Mouse (Mus musculus) forebrain, embryonic 11.5 days (tissue): ENCODE results near the gene Gm17660. TPM values are rescaled to one million over a fixed set of nuclear protein-coding genes. Genes with fewer than 3 reads are reported as not detected.

Source experiments
- ATAC-seq: fragments of 200-750 bp; cut with Nextera tagmentation; replicated peaks from 2 replicates; pipeline ENCODE4 v1.8.0; 2017; ENCODE audit warnings: moderate TSS enrichment; ENCODE audit not compliant: low FRiP score
- DNase-seq: peaks from one replicate; pipeline ENCODE4 v3.0.0-alpha.2; 2017; ENCODE audit warnings: low spot score
- H3K27ac ChIP-seq: fragments of 300-500 bp; sonication (generic); 2 replicates; pipeline ENCODE4 v1.5.1; 2014; ENCODE audit warnings: low read depth, low read length
- H3K27me3 ChIP-seq: fragments of 300-500 bp; sonication (generic); 2 replicates; pipeline ENCODE4 v1.6.1; 2014; ENCODE audit warnings: mild to moderate bottlenecking, low read length, mixed read lengths; ENCODE audit not compliant: control insufficient read depth, insufficient read depth
- H3K36me3 ChIP-seq: fragments of 300-500 bp; sonication (generic); 2 replicates; pipeline ENCODE4 v1.6.1; 2014; ENCODE audit warnings: mild to moderate bottlenecking, low read length, moderate library complexity, mixed read lengths; ENCODE audit not compliant: control insufficient read depth, insufficient read depth
- H3K4me1 ChIP-seq: fragments of 300-500 bp; sonication (generic); replicated peaks from 2 replicates; pipeline ENCODE4 v1.6.1; 2014; ENCODE audit warnings: low read length, mixed read lengths; ENCODE audit not compliant: control insufficient read depth, insufficient read depth
- H3K4me2 ChIP-seq: fragments of 300-500 bp; sonication (generic); 2 replicates; pipeline ENCODE4 v1.6.1; 2014; ENCODE audit warnings: low read depth, mild to moderate bottlenecking, low read length, moderate library complexity, mixed read lengths; ENCODE audit not compliant: severe bottlenecking
- H3K4me3 ChIP-seq: fragments of 300-500 bp; sonication (generic); 2 replicates; pipeline ENCODE4 v1.5.1; 2014; ENCODE audit warnings: low read depth, low read length
- H3K9ac ChIP-seq: fragments of 300-500 bp; sonication (generic); 2 replicates; pipeline ENCODE4 v1.6.1; 2014; ENCODE audit warnings: low read length
- H3K9me3 ChIP-seq: fragments of 300-500 bp; sonication (generic); 2 replicates; pipeline ENCODE4 v1.6.1; 2016; ENCODE audit warnings: low read length, mixed read lengths; ENCODE audit not compliant: control insufficient read depth
- WGBS: fragments of 180-500 bp; shearing (Covaris S2); extraction: QIAGEN DNeasy Blood & Tissue Kit; methylation state at CpG from one replicate; pipeline ENCODE4 v1.1.7; 2014; 5-methylcytosine and 5-hydroxymethylcytosine counted together
- polyA plus RNA-seq: library from polyadenylated mRNA; unstranded; fragments of >200 nt; fragmentation: Nextera tagmentation; extraction: Ambion mirVana; gene quantifications from 2 replicates; pipeline ENCODE4 v1.2.1, GENCODE M21; 2014

Gene Gm17660
- polyA plus RNA-seq, result not detected in 2 replicates

DNA sequence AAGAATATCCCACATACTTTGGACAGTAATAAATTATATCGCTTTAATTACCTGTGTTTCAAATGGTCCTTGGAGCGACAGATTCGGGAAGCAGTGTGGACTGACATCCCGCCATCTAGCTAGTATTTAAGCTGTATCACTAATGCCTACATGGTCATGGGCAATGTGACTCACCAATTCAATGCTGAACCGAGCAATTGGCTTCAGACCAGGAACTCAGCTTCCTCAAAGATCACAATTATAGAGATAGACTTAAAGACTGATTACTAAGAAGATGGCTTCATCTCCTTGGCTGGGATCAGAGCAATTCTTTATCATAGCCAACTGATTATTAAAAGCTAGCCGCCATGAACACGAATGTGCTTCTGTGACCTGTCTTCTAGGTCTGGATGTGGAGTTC lies at the start of gene Gm17660:
Gene Gm17660 (minus strand): TSS at position 101 of the 400 bp plus-strand sequence.
- Histone ChIP-seq H3K9ac (no peak within 1 kb of the TSS), H3K36me3 (no peaks in the 10 kb centered on the region), H3K27ac (no peak within 1 kb of the TSS), H3K4me3 (no peak within 1 kb of the TSS), H3K9me3 (no peaks in the 10 kb centered on the region), H3K27me3 (no peaks in the 10 kb centered on the region), H3K4me1 (peaks cover 4% of the 10 kb centered on the region), H3K4me2 (no peak within 1 kb of the TSS)
- ATAC-seq, result no peak
- DNase-seq, result no peak
- WGBS, result 93% methylated on average over 7 of the region's 7 CpGs

DNA sequence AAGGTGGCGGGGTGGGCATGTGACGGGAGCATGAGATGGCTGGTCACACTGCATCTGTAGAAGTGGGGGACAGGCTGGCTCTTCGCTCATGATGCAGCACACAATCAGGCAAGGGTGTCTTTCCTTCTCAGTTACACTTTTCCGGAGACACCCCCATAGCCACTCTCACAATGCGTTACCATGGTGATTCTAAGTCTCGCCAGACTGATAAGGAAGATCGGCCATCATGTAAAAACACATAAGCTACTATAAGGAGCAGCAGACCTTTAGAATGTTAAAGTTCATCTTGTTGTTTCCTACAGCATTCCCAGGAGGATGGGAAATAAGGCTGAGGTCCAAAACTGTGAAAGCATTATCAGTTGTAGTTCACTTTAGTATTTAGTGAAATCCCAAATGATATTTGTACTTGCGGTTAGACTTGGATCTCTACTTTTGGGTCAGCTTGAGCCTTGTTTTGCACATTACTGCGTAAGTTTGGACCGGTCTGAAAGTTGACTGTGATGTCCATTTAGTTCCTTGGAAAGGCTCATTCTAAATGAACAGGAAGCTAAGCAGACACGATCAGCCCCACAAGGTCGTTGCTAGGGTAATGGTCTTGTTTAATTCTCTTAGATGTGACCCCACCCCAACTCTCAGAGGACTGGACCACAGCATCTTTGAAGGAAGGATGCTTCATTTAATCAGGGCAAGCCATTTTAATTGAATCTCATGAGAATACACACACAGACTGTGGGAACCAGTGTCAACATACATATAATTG lies 49.3 kb upstream of the Gm17660 start:
- DNase-seq (no peak), ATAC-seq (no peak)
- Histone ChIP-seq H3K9ac (no peak overlapping the region), H3K4me3 (no peak overlapping the region), H3K4me1 (no peaks in the 10 kb centered on the region), H3K4me2 (no peak overlapping the region), H3K27ac (no peak overlapping the region), H3K27me3 (no peaks in the 10 kb centered on the region), H3K9me3 (no peaks in the 10 kb centered on the region), H3K36me3 (no peaks in the 10 kb centered on the region)
- WGBS, result 87% methylated on average over 12 of the region's 12 CpGs

DNA sequence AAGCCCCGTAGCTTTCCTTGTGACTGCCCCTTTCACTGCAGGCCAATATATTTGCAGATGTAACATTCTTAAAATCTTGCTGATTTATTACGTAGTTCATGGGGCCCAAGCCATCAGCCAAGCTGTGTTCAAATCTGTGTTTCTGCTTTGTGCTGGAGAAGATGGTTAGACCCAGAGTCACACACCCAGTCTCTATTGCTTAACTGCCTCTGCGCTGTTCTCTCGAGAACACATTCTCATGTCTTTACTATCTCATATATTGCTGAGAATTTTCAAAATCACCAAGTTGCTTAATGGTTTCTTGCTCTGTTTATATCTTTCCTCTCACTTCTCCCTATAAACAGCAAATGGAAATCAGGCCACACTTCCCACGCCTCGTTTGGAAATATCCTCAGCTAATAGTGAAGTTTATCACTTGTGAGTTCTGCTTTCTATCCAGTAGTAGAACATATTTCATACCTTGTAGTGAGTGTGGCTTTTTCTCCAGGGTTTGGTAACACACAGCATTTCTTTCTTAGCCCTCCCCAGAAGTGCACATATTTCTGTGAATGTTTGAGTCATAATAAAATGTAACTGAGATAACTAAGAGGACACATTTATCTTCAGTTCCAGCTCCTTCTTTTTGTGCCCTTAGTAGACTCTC lies 46.7 kb upstream of the Gm17660 start:
- DNase-seq (no peak), ATAC-seq (no peak)
- no peaks in the 10 kb centered on the region for H3K4me1 ChIP-seq
- H3K27me3 ChIP-seq, result no peaks in the 10 kb centered on the region
- 91% methylated on average over 6 of the region's 6 CpGs for WGBS
- H3K27ac ChIP-seq, result no peak overlapping the region
- H3K4me2 ChIP-seq, result no peak overlapping the region
- no peak overlapping the region for H3K9ac ChIP-seq
- no peaks in the 10 kb centered on the region for H3K36me3 ChIP-seq
- H3K4me3 ChIP-seq, result no peak overlapping the region
- no peaks in the 10 kb centered on the region for H3K9me3 ChIP-seq

DNA sequence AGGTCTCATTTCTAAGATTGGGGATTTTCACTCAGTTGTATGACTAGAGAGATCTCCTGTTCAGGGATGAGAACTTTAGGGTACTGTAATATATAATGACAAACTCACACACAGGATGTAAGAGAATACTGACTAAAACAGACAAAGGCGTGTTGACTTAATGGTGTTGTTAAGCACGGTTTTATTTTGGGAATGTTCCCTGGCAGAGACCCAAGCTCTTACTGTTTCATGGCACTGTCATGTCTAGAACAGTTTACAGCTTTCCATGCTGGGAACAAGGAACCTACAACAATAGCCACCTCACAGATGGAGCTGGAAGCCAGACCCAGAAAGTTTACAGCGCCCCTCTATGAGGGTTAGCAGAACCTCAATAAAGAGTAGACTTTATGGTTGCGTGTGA lies 38.5 kb upstream of the Gm17660 start:
- H3K4me1 ChIP-seq, result peaks cover 20% of the 10 kb centered on the region
- ATAC-seq, result no peak
- no peaks in the 10 kb centered on the region for H3K9me3 ChIP-seq
- no peak for DNase-seq
- no peaks in the 10 kb centered on the region for H3K27me3 ChIP-seq
- no peak overlapping the region for H3K4me3 ChIP-seq
- H3K9ac ChIP-seq, result no peak overlapping the region
- H3K4me2 ChIP-seq, result no peak overlapping the region
- H3K27ac ChIP-seq, result no peak overlapping the region
- 96% methylated on average over 4 of the region's 4 CpGs for WGBS
- H3K36me3 ChIP-seq, result no peaks in the 10 kb centered on the region

DNA sequence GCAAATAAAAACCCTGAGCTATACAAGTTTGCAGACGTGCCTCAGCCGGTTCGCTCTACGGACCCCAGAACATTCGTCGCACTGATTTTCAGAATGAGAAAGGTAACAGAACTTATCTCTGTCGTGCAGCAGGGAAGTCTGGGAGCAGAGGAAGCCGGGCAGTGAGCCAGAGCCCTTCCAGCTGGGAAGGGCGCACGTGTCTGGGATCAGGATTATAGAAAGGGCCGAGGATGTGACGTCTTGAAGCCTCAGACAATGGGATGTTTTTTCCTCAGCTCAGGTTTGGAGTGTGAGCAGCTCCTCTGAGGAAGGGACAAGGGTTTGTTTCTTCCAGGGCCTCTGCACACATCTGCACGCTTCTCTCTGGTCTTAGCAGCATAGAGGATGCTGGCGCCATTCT lies 37.7 kb upstream of the Gm17660 start:
- Histone ChIP-seq H3K9me3 (no peaks in the 10 kb centered on the region), H3K9ac (no peak overlapping the region), H3K36me3 (no peaks in the 10 kb centered on the region), H3K27me3 (no peaks in the 10 kb centered on the region), H3K27ac (no peak overlapping the region), H3K4me2 (no peak overlapping the region), H3K4me3 (no peak overlapping the region), H3K4me1 (peaks cover 26% of the 10 kb centered on the region)
- 67% methylated on average over 14 of the region's 14 CpGs for WGBS
- ATAC-seq, result no peak
- DNase-seq, result no peak

DNA sequence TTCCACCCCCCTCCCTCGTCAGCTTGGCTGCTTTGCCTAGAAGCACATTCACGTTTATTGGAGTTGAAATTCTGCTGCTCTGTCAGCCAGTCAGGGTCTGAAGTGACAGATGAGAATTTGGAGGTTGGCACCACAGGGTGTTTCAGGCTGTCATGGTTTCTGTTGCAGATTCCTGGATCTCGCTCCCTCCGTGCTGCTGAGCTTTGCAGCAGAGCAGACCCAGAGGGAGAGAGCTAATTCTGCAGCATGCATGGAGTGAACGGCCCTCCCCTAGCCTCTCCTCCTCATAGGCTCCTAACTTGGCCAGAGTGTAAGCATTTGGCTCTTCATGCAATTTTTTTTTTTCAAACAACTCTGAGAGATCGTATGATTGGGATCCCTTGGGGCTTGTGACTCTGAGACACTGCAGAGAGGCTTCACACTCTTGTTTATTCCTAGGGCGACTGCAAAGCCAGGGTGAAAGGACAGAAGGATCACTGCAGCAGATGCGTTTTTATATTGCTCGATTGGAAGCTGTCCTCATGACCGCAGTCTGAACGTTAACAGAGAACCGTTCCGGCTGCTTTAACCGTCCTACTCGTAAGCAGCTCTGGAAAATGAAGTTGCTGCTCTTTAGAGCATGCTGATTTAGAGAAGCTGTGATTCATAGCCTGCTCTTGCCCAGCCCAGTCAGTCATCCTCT lies 36.2 kb upstream of the Gm17660 start, which contains the start of gene Sparcl1:
Gene Sparcl1 (minus strand): TSS at position 243 of the 682 bp plus-strand sequence.
- WGBS, result 37% methylated on average over 15 of the region's 15 CpGs

DNA sequence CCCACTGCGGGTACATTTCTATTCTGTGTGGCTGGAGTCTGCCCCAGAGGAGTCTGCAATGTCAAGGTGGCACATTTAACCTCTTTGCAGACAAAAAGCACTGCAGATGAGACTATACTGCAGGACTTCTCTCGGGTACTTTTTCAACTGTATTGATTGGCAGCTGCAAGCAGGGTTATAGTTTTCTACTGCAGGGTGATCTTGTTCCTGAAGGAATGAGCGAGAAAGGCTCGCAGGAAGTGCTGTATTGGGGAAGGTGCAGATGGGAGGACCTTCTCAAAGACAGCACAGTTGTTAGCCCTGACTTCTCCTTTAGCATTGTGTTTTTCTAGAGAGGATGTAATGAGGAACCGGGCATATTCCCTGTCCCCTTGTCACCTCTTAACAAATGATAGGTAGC lies 35.1 kb upstream of the Gm17660 start:
- WGBS, result 32% methylated on average over 5 of the region's 5 CpGs
- DNase-seq, result no peak
- no peaks in the 10 kb centered on the region for H3K27me3 ChIP-seq

More for the DNA sequence above, 36.2 kb upstream of the Gm17660 start, which contains the start of gene Sparcl1:
- Histone ChIP-seq H3K36me3 (no peaks in the 10 kb centered on the region), H3K9me3 (no peaks in the 10 kb centered on the region), H3K4me2 (no peak within 1 kb of the TSS), H3K9ac (no peak within 1 kb of the TSS; the same call in 1 of the 2 replicates), H3K27ac (0 out of 2 replicates have a peak within 1 kb of the TSS, but pooled peaks have one; percentile 50), H3K27me3 (no peaks in the 10 kb centered on the region), H3K4me3 (no peak within 1 kb of the TSS), H3K4me1 (peaks cover 39% of the 10 kb centered on the region)
- no peak for ATAC-seq
- DNase-seq, result no peak

DNA sequence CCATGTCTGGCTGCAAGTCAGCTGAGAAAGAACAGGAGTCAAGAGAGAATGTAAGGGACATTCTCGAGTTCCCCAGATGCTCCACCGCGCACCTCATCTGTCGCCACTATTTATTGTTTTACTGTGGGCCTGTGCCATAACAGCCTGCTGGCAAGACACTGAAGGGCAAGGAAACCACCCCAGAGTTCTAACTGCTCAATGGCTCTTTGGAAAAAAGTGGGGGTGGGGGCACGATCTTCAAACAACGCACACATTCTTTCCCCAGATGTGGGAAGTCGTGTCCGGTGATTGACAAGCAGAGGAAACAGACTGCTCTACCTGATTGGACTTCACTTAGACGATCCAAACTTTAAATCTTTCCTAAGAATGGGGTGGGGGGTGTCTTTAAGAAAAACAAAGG lies 34.6 kb upstream of the Gm17660 start:
- Histone ChIP-seq H3K9me3 (no peaks in the 10 kb centered on the region), H3K4me2 (peak overlapping the region; percentile 31; the same call in 1 of the 2 replicates), H3K27me3 (no peaks in the 10 kb centered on the region), H3K36me3 (no peaks in the 10 kb centered on the region), H3K9ac (no peak overlapping the region), H3K4me3 (no peak overlapping the region), H3K27ac (no peak overlapping the region), H3K4me1 (peaks cover 47% of the 10 kb centered on the region)
- DNase-seq (no peak), ATAC-seq (no peak)
- 21% methylated on average over 9 of the region's 9 CpGs for whole genome bisulfite sequencing

More for the DNA sequence above, 35.1 kb upstream of the Gm17660 start:
- peaks cover 46% of the 10 kb centered on the region for H3K4me1 ChIP-seq
- H3K36me3 ChIP-seq, result no peaks in the 10 kb centered on the region
- H3K9ac ChIP-seq, result no peak overlapping the region; the same call in 1 of the 2 replicates
- peak overlapping the region; percentile 31; the same call in 1 of the 2 replicates for H3K4me2 ChIP-seq
- no peaks in the 10 kb centered on the region for H3K9me3 ChIP-seq
- H3K4me3 ChIP-seq, result no peak overlapping the region
- 0 out of 2 replicates have a peak overlapping the region, but pooled peaks have one; percentile 50 for H3K27ac ChIP-seq
- ATAC-seq, result no peak
